Mouse (Mus musculus): Measurements from ENCODE around the gene Rdh12. TPM values are rescaled to one million over a fixed set of nuclear protein-coding genes. Genes with fewer than 3 reads are reported as not detected.

The Rdh12 gene
- total and polyA plus RNA-seq, 3 experiments, result 6.3 to 11.0 (median 6.5) TPM

DNA sequence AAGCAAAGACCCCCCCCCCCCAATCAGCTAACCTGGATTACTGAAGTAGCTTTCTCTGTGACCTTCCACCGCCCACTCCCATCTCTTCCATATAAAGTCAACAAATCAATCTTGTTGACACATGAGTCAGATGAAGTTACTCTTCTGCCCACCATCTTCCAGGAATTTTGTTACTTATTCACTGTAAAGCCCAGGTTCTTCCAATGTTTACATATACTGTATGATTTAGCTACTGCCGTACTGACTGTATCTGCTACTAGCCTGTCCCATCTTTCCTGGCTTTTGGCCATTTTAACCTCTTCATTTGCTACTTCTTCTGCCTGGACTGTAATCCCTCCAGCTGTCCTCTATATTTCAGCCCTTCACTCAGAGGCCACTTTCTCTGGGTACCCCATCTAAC is 33.3 kb downstream of the Rdh12 start:
- in situ Hi-C loops (cut with MboI; ENCODE audit: low pct_ligation_motif_present, low pct_unique_long_range_greater_than_20kb, low sequenced_read_pairs), result no loop called here
- H3K9me3 ChIP-seq (replicated peaks; ENCODE audit: low read length), result no peaks in the 10 kb centered on the region
- H3K4me3 ChIP-seq (replicated peaks in 1 of 3; ENCODE audit: low read depth in 2 of 3, low read length in 2 of 3, poor library complexity in 1 of 3), result no peak overlapping the region
- peaks cover 81 to 96% of the 10 kb centered on the region in 2 experiments for H3K36me3 ChIP-seq (replicated peaks in 1 of 2; ENCODE audit: control insufficient read depth in 1 of 2, insufficient read depth in 1 of 2, low read length in 1 of 2)
- dilution Hi-C loops (cut with MboI; ENCODE audit: extremely low pct_ligation_motif_present, extremely low pct_unique_long_range_greater_than_20kb, low sequenced_read_pairs), result no loop called here
- no peak for DNase-seq (ENCODE audit: extremely low read depth)
- no peaks in the 10 kb centered on the region for H3K79me2 ChIP-seq (replicated peaks; ENCODE audit: control insufficient read depth, extremely low read depth, insufficient read depth, poor library complexity, severe bottlenecking)
- H3K27ac ChIP-seq (ENCODE audit: insufficient read depth, low read depth), result no peak overlapping the region
- H3K4me2 ChIP-seq (ENCODE audit: insufficient read depth, low read depth, poor library complexity, severe bottlenecking), result no peak overlapping the region
- no peaks in the 10 kb centered on the region for H3K27me3 ChIP-seq (replicated peaks)
- no peaks in the 10 kb centered on the region for H3K4me1 ChIP-seq (ENCODE audit: control insufficient read depth in 1 of 2, insufficient read depth in 2 of 2)
- no peak for TF ChIP-seq UBTF (IDR thresholded peaks at IDR 0.05; ENCODE audit: low read depth, low read length)
- no peak for TF ChIP-seq MAX (IDR thresholded peaks at IDR 0.05; ENCODE audit: low read length)
- TF ChIP-seq NRF1 (IDR thresholded peaks at IDR 0.05; ENCODE audit: low read depth, low read length), result no peak
- no peak for TF ChIP-seq E2F4 (IDR thresholded peaks at IDR 0.05; ENCODE audit: insufficient replicate concordance, low read depth, low read length)
- no peak for TF ChIP-seq USF1 (IDR thresholded peaks at IDR 0.05; ENCODE audit: low read depth, low read length)
- no peak for TF ChIP-seq MAZ (IDR thresholded peaks at IDR 0.05; ENCODE audit: low read depth, low read length)
- TF ChIP-seq ZC3H11A (IDR thresholded peaks at IDR 0.05; ENCODE audit: low read depth, low read length), result no peak
- no peak for TF ChIP-seq HCFC1 (IDR thresholded peaks at IDR 0.05; ENCODE audit: low read depth, low read length)
- TF ChIP-seq GABPA (IDR thresholded peaks at IDR 0.05; ENCODE audit: insufficient replicate concordance, low read depth, low read length), result no peak
- no peak for TF ChIP-seq MEF2A (IDR thresholded peaks at IDR 0.05; ENCODE audit: borderline replicate concordance, low read depth, low read length)
- no peak for TF ChIP-seq MAFK (IDR thresholded peaks at IDR 0.05; ENCODE audit: insufficient replicate concordance, low read length)
- no peak for TF ChIP-seq POLR2A (IDR thresholded peaks at IDR 0.05; ENCODE audit: low read depth, low read length)
- TF ChIP-seq SMC3 (IDR thresholded peaks at IDR 0.05; ENCODE audit: low read depth, low read length), result no peak
- no peak for TF ChIP-seq EP300 (IDR thresholded peaks at IDR 0.05; ENCODE audit: low read length)
- TF ChIP-seq PAX5 (IDR thresholded peaks at IDR 0.05; ENCODE audit: low read length), result no peak
- TF ChIP-seq ELF1 (IDR thresholded peaks at IDR 0.05; ENCODE audit: low read depth, low read length), result no peak
- TF ChIP-seq JUND (conservative IDR thresholded peaks at IDR 0.05; ENCODE audit: low read depth, low read length), result no peak
- no peak for TF ChIP-seq ZNF384 (IDR thresholded peaks at IDR 0.05; ENCODE audit: low read depth, low read length)
- H3K9ac ChIP-seq (ENCODE audit: insufficient read depth, low read depth), result no peak overlapping the region

- Histone ChIP-seq H3K36me3 (replicated peaks in 1 of 2; ENCODE audit: control insufficient read depth in 1 of 2, insufficient read depth in 1 of 2, low read length in 1 of 2) (peaks cover 79 to 96% of the 10 kb centered on the region in 2 experiments), H3K4me2 (ENCODE audit: insufficient read depth, low read depth, poor library complexity, severe bottlenecking) (no peak overlapping the region), H3K9ac (ENCODE audit: insufficient read depth, low read depth) (no peak overlapping the region), H3K79me2 (replicated peaks; ENCODE audit: control insufficient read depth, extremely low read depth, insufficient read depth, poor library complexity, severe bottlenecking) (no peaks in the 10 kb centered on the region), H3K4me1 (ENCODE audit: control insufficient read depth in 1 of 2, insufficient read depth in 2 of 2) (no peaks in the 10 kb centered on the region), H3K4me3 (replicated peaks in 1 of 3; ENCODE audit: low read depth in 2 of 3, low read length in 2 of 3, poor library complexity in 1 of 3) (no peak overlapping the region), H3K27ac (ENCODE audit: insufficient read depth, low read depth) (no peak overlapping the region), H3K9me3 (replicated peaks; ENCODE audit: low read length) (no peaks in the 10 kb centered on the region), H3K27me3 (replicated peaks) (no peaks in the 10 kb centered on the region)
- no peak for DNase-seq (ENCODE audit: extremely low read depth)
- TF ChIP-seq MAZ (IDR thresholded peaks at IDR 0.05; ENCODE audit: low read depth, low read length) (no peak), ZMIZ1 (IDR thresholded peaks at IDR 0.05; ENCODE audit: low read depth, low read length) (no peak), CHD1 (IDR thresholded peaks at IDR 0.05; ENCODE audit: low read depth, low read length) (no peak), ELF1 (IDR thresholded peaks at IDR 0.05; ENCODE audit: low read depth, low read length) (no peak), CHD2 (IDR thresholded peaks at IDR 0.05; ENCODE audit: low read length) (no peak), BHLHE40 (IDR thresholded peaks at IDR 0.05; ENCODE audit: low read depth, low read length) (no peak), MYC (IDR thresholded peaks at IDR 0.05; ENCODE audit: low read depth, low read length) (no peak), USF2 (conservative IDR thresholded peaks at IDR 0.05; ENCODE audit: low read depth, low read length) (no peak), HCFC1 (IDR thresholded peaks at IDR 0.05; ENCODE audit: low read depth, low read length) (no peak), ETS1 (conservative IDR thresholded peaks at IDR 0.05; ENCODE audit: low read depth, low read length) (no peak)
- in situ Hi-C loops (cut with MboI; ENCODE audit: low pct_ligation_motif_present, low pct_unique_long_range_greater_than_20kb, low sequenced_read_pairs) (no loop called here), dilution Hi-C loops (cut with MboI; ENCODE audit: extremely low pct_ligation_motif_present, extremely low pct_unique_long_range_greater_than_20kb, low sequenced_read_pairs) (no loop called here)
These were observed 34.2 kb downstream of the Rdh12 start for GRCm38 (mm10) chr12:79242921-79243320.
